Mouse (Mus musculus) lung, adult 2 months (tissue): ENCODE results near the gene Pgf. TPM values are rescaled to one million over a fixed set of nuclear protein-coding genes. Genes with fewer than 3 reads are reported as not detected.
"Not testable (repeated sequence)": the region's sequence is repeated elsewhere in the genome, so short reads cannot be mapped to it uniquely, and the experiment has no call there.

Experiments used
- DNase-seq: peaks from one replicate; pipeline ENCODE4 v3.0.0; 2022
- H3K4me1 ChIP-seq: fragments of 200-500 bp; 2 replicates; pipeline ENCODE4 v1.6.1; 2011; ENCODE audit warnings: low read length; ENCODE audit not compliant: control insufficient read depth, insufficient read depth
- H3K4me3 ChIP-seq: fragments of 200-500 bp; replicated peaks from 2 replicates; pipeline ENCODE3; 2011; ENCODE audit warnings: low read depth, mild to moderate bottlenecking, control low read depth, low read length; ENCODE audit errors: extremely low read depth
- CTCF ChIP-seq: fragments of 200-500 bp; IDR thresholded peaks from 2 replicates; pipeline ENCODE4 v1.5.1; 2011; ENCODE audit warnings: mild to moderate bottlenecking, low read length, control low read depth; ENCODE audit not compliant: insufficient read depth
- POLR2A ChIP-seq: fragments of 200-500 bp; IDR thresholded peaks from 2 replicates; pipeline ENCODE4 v1.6.1; 2011; ENCODE audit warnings: low read depth, mild to moderate bottlenecking, control low read depth, low read length, borderline replicate concordance; ENCODE audit errors: extremely low read depth
- WGBS: fragments of 180-500 bp; shearing (Covaris S2); methylation state at CpG from one replicate; pipeline ENCODE4 v1.1.7; 2018; 5-methylcytosine and 5-hydroxymethylcytosine counted together
- polyA plus RNA-seq: library from polyadenylated mRNA; depleted of rRNA; stranded (reverse); fragments of >200 nt; gene quantifications from 2 replicates; pipeline ENCODE4 v1.2.3, GENCODE M21; 2012

Pgf gene
- polyA plus RNA-seq, 1 experiment, result 3.6 TPM

DNA sequence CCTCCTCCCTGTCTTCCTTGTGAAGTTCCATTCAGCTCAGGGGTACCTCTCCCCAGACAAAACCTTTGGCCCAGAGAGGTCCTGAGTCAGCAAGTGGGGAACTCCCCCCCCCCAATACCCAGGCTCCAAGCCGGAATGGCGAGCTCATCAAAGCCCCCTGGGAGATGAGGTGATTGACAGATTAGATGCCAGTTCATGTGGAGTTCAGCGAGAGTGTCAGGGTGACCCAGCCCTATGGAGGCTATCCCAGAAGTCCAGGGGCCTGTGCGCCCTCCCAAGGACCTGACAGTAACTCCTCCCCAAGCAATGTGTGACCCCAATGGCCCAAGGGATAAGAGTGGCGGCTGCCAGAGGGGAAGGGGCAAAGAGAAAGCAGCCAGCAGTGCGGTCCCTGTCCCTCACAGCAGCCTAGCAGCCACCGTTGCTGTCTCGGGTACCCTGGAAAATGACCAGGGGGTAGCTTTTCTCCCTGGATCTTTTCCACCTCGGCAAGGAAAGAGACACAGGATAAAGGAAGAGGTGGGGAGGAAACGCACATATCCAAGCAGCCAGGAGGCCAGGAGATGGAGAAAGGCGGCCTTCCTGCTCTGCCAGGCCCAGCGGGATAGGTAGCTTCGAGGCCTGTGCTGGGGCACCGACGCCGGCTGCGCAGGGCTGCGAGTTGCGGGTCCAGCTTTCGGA, 27.1 kb downstream of the Pgf start:
- DNase-seq, result no peak
- TF ChIP-seq POLR2A (no peak), CTCF (no peak)
- WGBS, result 19% methylated on average over 20 of the region's 20 CpGs
- peak overlapping the region; percentile 22 for H3K4me3 ChIP-seq
- peaks cover 4% of the 10 kb centered on the region; the same call in 1 of the 2 replicates for H3K4me1 ChIP-seq

DNA sequence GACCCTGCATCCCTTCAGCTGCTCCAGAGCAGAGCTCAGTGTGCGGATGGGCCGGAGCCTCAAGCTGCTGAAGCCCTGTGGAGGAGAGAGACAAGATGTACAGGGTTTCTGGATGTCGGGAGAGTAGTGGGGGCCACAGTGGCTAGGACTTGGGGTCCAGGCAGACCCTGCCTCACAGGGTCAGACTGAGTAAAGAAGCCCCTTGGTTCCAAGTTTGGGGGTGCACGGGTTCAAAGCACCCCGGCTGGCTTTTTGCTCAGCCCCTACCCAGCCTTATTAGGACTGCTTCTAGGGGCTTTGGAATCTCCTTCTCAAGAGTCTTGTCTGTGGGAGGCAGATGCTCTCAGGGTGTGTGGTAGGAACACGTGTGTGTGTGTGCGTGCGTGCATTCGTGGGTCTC, 30.7 kb downstream of the Pgf start:
- H3K4me1 ChIP-seq, result peaks cover 4% of the 10 kb centered on the region; the same call in 1 of the 2 replicates
- no peak overlapping the region for H3K4me3 ChIP-seq
- TF ChIP-seq CTCF (no peak), POLR2A (no peak)
- WGBS, result 83% methylated on average over 9 of the region's 9 CpGs
- DNase-seq, result no peak

DNA sequence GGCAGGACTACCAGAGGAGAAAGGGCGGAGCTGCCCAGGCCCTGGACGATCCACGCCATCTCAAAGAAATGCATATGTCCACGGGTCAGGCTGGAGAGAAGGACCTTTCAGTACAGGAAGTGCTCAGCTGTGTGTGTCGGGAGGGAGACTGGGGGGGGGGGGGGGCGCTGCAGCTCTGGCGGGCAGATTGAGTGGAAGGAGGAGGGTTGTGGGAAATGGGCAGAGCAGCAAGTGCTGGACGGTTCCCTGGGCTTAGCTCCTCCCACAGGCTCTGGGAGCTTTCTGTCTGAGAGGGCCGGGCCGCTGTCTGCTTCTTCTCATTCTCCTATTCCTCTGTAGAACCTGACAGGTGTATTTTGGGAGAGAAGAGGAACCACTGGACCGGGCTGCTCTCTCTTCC, 31.2 kb downstream of the Pgf start:
- WGBS, result 26% methylated on average over 9 of the region's 11 CpGs
- DNase-seq, result no peak
- H3K4me1 ChIP-seq, result peaks cover 4% of the 10 kb centered on the region; the same call in 1 of the 2 replicates
- no peak overlapping the region for H3K4me3 ChIP-seq
- TF ChIP-seq CTCF (no peak), POLR2A (no peak)

DNA sequence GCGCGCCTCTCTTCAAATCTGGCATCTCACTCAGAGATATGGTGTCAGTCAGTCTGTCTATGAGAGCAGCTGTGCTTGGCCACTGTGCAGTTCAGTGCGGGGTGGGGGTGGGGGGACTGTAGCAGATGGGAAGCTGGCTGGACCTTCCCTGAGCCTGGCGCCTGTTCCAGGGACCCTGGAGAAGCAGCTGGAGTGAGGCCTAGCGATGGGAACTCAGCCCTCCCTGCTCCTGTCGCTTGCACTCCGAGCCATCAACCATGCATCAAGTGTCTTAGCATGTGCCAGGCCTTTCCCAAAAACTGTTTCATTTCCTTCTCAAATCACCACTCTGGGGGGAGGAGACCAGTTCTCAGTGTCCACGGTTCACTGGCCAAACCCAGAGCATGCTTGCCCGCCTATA, 32.0 kb downstream of the Pgf start:
- Histone ChIP-seq H3K4me3 (no peak overlapping the region), H3K4me1 (no peaks in the 10 kb centered on the region; the same call in 1 of the 2 replicates)
- DNase-seq, result no peak
- WGBS, result 68% methylated on average over 9 of the region's 9 CpGs
- TF ChIP-seq CTCF (no peak), POLR2A (no peak)

DNA sequence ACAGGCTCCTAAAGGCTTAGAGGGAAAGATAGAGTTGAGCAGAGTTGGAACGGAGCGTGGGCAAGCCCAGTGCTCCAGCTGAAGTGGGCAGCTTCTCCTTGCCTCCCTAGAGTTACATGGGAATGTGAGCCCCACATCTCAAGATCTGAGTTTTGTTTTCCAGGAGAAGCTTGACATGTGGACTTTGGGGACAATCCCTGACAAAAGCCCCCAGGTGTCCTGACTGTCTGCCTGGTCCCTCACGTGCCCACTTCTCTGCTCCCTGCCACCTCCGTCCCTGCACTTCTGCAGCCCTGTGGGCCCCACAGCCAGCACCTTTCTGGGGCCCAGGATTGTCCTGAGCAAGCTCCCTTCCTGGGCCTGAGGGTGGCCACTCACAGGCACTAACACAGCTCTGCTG, 32.8 kb downstream of the Pgf start:
- no peak overlapping the region for H3K4me3 ChIP-seq
- DNase-seq, result no peak
- WGBS, result 95% methylated on average over 4 of the region's 4 CpGs
- no peaks in the 10 kb centered on the region for H3K4me1 ChIP-seq
- TF ChIP-seq POLR2A (no peak), CTCF (no peak)

DNA sequence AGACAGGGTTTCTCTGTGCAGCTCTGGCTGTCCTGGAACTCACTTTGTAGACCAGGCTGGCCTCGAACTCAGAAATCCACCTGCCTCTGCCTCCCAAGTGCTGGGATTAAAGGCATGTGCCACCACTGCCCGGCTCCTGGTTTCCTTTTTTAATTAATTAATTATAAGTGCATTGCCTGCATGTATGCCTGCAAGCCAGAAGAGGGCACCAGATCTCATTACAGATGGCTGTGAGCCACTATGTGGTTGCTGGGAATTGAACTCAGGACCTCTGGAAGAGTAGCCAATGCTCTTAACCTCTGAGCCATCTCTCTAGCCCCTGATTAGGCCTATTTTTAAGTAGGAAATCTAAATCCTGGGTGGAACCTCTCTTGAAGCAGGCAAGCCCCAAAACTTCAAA, 33.3 kb downstream of the Pgf start:
- not testable (repeated sequence) for H3K4me1 ChIP-seq, DNase-seq, H3K4me3 ChIP-seq
- WGBS, result 60% methylated on average over 2 of the region's 2 CpGs

DNA sequence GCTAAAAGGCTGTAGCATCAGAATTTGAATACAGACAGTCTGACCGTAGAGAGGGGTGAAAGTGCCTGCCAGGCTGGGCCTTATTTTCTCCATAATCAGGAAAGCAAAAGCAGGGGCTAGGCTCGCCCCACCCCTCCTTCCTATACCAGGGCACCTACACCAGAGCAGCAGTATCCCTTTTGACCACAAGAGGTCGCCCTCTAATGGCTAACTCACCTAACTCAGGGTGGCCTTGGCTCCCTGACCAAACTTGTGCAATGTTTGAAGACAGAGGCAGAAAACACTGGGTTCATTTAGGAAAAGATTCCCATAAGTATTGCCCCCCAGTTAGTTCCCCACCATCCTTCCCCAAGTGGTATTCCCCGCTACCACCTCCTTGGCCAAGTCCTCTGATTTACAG, 34.8 kb downstream of the Pgf start:
- no peak overlapping the region for H3K4me3 ChIP-seq
- no peaks in the 10 kb centered on the region for H3K4me1 ChIP-seq
- peak; percentile 77 for DNase-seq
- TF ChIP-seq POLR2A (no peak), CTCF (peak; percentile 90)
- WGBS, result 19% methylated on average over 4 of the region's 4 CpGs

DNA sequence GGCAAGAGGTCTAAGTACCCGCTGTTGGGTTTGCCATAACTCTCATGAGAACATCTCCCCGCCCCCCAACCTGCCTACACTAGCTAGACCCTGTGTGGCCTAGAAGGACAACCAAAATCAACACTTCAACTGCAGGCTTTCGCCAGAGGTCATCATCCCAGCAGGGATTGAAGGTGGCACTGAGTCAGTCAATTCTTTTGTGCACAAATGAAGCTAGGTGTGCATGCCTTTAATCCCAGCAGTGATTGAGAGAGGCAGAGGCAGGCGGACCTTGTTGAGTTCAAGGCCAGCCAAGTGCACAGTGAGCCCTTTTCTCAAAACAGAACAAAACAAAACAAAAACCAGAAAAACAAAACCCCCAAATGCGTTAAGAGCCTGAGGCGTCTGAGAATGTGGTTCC, 36.5 kb downstream of the Pgf start:
- no peak for TF ChIP-seq POLR2A
- no peak for TF ChIP-seq CTCF
- DNase-seq, result no peak
- Histone ChIP-seq H3K4me1 (no peaks in the 10 kb centered on the region), H3K4me3 (no peak overlapping the region)
- WGBS, result 75% methylated on average over 6 of the region's 6 CpGs

DNA sequence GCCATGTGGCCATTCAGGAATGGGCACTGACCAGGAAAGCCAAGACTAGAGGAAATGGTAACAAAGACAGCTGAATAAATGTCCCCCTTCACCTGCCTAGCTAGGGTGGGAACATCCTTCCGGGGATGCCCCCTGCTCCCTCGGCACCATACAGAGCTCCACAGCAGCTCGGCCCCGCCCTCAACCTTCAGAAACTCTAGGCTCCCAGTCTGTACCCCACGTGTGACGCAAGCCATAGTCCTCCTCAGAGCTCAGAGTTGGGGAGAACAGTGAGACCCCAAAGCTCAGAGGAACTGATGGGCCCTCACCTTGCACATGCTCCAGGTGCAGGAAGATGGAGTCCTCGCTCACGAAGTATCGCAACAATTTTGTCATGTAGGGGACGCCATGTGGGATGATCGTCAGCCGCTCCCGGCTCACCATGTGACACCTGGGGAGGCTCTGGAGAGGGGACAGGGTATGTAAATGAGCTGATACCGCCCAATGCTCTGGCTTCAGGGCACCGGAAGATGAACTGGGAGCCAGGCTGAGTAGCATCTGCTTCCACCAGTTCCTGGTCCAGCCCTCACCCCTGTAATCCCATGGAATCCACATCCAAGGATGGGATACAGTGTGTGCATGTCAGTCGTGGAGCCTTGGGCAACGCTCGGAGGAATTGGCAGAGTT, 37.4 kb downstream of the Pgf start:
- 41% methylated on average over 18 of the region's 18 CpGs for WGBS
- Histone ChIP-seq H3K4me1 (no peaks in the 10 kb centered on the region), H3K4me3 (no peak overlapping the region)
- TF ChIP-seq CTCF, result no peak
- TF ChIP-seq POLR2A, result no peak
- DNase-seq, result no peak

DNA sequence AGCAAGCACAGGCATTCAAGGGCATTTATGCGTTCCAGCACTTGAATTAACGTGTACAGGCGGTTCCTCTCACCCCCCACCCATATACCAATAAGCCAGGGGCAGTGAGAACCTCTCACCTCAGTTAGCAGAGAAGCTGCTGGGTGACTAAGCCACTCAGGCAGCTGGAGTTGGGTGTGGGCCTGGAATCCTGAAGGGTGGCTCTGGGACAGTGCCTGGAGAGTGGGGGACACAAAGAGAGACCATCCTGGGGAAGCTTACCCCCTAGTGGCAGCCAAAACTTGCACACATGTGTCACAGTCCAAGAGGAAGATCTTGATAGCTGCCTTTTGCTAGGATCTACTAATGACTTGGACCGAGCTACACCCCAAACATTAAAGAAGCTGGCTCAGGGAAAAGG, 41.0 kb downstream of the Pgf start:
- Histone ChIP-seq H3K4me3 (no peak overlapping the region), H3K4me1 (no peaks in the 10 kb centered on the region)
- DNase-seq, result no peak
- 63% methylated on average over 4 of the region's 4 CpGs for WGBS
- TF ChIP-seq CTCF (no peak), POLR2A (no peak)
